Mouse (Mus musculus) mouse trophoblast stem cell (cell line): ENCODE results near the gene Sprr1b.
"Not testable (repeated sequence)": the region's sequence is repeated elsewhere in the genome, so short reads cannot be mapped to it uniquely, and the experiment has no call there.

ENCODE experiments used
- in situ Hi-C, 2 experiments: fragments of 300-500 bp; cut with MseI, MboI; formaldehyde crosslinking; loops; 2 replicates in 1 of 2; 3 replicates in 1 of 2; pipeline ENCODE4 v1.15.1; 2025

The Sprr1b gene

GRCm38 (mm10) chr3:92438689-92439088 is at the start of gene Sprr1b:
TSS of gene Sprr1b (minus strand) at chr3:92438789.
- in situ Hi-C loops, result no loop called here

DNA sequence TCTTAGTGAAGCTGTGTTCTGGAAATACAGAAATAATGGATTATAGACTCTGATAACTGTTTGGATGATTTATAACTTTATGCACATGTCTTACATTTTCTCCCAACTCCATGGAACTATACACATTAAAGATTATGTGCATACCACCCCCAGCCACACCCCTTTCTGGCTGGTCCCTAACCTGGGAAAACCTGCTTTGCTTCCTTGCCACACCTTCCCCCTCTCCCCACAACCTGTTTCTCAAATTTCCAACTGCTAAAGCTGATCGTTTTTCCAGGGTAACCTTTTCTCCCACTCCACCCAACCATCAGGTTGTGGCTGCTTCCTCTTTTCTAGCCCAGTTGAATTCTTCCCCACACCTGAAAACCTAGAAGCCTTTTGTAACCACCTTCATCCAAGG is 47.7 kb upstream of the Sprr1b start:
- in situ Hi-C loops, result no loop called here

DNA sequence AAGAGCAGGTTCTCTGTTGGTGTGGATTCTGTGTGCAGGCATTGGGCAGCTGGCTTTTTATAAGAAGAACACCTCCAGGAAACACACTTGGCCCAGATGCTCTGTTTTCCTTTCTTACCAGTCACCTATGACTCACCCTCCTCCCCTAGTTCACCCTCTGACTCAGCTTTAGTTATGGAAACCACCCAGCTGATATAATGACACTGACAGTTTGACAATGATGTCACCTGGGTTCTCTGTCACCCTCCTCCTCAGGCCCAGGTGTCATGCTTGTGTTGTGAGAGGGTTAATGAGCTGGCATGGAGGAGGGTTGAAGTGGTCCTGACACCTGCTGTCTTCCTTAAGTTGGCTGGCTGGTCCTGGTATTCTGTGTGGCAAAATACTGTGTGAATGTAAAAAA is 47.3 kb upstream of the Sprr1b start, which contains the start of gene Sprr1a:
Gene Sprr1a (minus strand): TSS at position 33 of the 400 bp plus-strand sequence.
- in situ Hi-C loops, result no loop called here

DNA sequence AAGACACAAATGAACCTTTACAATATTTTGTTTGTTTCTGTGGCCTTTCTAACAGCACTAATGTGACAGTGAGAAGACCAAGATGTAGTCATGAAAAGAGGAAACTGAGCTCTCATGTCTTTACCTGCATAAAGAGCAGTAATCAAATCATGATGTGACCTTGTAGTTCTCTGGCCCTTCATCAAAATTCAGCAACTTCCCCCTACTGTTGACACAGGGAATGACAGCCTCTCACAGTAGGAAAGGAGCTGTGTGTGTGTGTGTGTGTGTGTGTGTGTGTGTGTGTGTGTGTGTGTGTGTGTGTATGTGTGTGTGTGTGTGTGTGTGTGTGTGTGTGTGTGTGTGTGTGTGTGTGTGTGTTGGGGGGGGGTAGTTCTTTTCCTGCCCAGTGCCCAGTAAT is 42.7 kb upstream of the Sprr1b start:
- in situ Hi-C loops, result not testable (repeated sequence)

DNA sequence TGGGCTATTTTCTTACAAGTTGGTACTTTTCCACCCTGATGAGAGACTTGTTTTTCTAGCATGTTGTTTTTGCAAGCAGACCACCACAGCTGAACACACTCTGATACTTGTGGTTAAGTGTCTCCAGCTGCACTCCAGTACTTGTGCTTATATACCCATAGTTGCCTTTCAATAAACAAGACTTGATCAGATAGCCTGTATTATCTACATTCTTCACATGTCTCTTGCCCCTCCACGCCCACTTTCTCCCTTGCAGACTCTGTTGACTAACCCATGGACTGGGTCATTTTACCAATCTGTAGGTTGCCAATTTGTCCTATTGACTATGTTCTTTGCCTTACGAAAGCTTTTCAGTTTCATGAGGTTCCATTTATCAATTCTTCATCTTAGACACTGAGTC is 31.5 kb upstream of the Sprr1b start:
- in situ Hi-C loops, result no loop called here

- in situ Hi-C loops, result no loop called here
These were observed 28.8 kb upstream of the Sprr1b start for GRCm38 (mm10) chr3:92467424-92467823.

GRCm38 (mm10) chr3:92466576-92466975 is 28.0 kb upstream of the Sprr1b start:
- in situ Hi-C loops, result no loop called here

DNA sequence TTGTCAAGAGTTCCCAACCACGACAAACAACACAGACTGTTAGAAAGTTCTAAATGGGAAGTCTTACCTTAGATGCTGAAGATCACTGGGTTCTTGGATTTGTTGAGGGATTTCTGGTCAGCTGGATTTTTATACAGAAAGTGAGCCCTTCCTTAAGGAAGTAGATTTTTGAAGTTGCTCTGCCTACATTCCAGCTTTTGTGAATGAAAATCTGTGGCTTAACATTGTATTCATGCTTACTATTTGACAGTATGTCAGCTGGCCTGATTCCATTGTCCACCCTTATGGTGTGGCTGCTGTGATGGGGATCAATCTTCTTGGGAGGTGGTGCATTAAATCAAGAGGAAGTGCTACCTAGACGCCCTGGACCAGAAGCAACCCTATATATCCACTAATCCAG is 20.0 kb upstream of the Sprr1b start, which contains the start of gene Sprr3:
Gene Sprr3 (minus strand): TSS at position 101 of the 400 bp plus-strand sequence.
- in situ Hi-C loops, result no loop called here

DNA sequence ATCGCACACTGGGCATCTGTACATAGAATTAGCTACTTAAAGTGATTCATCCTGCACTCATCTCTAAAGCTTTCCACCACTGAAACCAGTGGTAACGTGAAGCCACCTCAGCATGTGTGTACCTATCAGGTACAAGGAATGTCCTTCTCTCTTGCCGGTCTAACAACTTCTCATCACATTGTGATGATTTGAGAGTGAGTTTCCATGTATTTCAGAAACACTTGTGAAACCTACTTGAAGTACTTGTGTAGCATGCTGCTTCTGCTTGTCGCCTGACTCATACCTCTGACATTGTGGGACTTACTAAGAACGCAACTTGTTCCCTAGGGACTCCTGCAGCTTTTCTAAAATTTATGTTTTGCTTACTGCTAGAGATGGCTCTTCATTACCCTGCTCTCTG is 16.6 kb upstream of the Sprr1b start:
- in situ Hi-C loops, result no loop called here

DNA sequence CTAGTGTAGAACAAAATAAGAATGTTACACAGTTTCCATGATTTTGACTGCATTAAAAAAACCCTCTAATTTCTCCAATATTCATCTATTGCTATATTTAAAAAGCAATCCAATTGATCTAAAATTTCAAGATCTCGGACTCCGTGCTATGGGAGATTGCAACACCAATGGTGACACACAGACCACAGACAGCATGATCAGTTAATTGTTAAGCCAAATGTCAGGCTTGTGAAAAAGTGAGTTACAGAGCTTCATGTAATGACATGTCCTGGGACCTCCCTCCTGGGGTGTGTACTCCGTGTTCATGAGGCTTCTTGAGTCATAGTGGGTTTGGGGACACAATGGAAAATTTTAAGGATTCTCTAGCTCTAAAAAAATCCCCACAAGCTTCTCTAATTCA is 1.6 kb upstream of the Sprr1b start:
- in situ Hi-C loops, result no loop called here

DNA sequence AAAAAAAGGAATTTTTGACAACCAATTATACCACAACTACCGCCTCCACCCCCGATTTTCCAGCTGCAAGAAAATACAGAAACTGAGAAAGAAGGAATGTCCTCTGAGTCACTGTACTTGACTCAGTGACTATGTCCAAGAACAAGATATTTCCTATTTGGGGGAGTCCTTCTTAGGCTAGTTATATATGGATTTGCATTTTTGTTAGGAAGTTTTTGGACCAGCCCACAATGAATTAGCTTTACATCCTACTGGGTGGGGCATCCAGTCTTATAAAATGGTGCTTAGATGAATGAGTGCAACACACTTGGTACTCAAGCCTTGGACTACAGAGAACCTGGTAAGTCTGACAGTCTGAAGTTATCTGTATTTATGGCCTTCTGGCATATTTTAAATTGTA is 6.3 kb downstream of the Sprr1b start, which contains the start of gene Sprr2k:
Gene Sprr2k (plus strand): TSS at position 301 of the 400 bp plus-strand sequence.
- in situ Hi-C loops, result no loop called here

GRCm38 (mm10) chr3:92429323-92429722 is 9.3 kb downstream of the Sprr1b start, which contains the start of gene Gm9774:
TSS of gene Gm9774 (minus strand) at chr3:92429423.
- in situ Hi-C loops, result no loop called here

GRCm38 (mm10) chr3:92417782-92418181 is 20.8 kb downstream of the Sprr1b start, which contains the start of gene Sprr2j-ps:
TSS of gene Sprr2j-ps (plus strand) at chr3:92418082.
- in situ Hi-C loops, result no loop called here

DNA sequence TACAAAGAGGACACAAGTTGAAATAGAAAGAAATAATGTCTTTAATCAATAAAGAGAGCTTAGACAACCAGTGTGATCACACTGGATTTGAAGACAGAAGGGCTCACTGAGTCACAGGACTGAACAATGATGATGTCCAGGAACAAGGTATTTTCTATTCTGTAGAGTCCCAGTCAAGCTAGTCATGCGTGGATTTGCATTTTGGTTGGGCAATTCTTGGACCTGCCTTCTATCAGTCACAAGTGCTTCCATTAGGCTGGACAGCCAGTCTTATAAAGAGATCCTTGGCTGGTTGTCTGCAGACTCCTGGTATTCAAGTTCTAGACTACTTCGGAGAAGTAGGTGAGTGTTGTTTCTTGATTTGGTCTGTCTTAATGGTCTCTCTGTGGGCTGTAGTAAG is 30.9 kb downstream of the Sprr1b start, which contains the start of gene Sprr2i:
Gene Sprr2i (plus strand): TSS at position 301 of the 400 bp plus-strand sequence.
- in situ Hi-C loops, result no loop called here

GRCm38 (mm10) chr3:92394301-92394700 is 44.3 kb downstream of the Sprr1b start:
- in situ Hi-C loops, result no loop called here
